Mouse (Mus musculus): ENCODE measurements around the gene Cdhr2.

Cdhr2 gene

DNA sequence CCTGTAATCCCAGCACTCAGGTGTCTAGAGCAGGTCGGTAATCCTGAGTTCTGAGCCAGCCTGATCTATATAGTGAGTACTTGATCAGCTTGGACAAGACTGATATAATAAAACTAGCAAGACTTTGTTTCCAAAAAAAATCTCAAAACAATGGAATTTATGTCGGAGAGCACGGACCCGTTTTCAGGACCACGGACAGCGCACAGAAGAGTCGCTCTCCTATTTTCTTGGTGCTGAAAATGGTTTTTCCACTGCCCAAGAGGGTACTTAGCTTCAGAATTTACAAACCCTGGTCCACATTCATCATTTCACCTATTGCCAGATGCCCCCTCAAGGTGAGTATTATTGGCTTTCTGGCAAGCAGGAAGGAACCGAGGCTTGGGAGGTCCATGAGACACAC is 49.4 kb downstream of the Cdhr2 start:
- peak; percentile 59 for DNase-seq (ENCODE audit: low read depth, low spot score)

- DNase-seq (ENCODE audit: low read depth, low spot score) = no peak
Observed at GRCm38 (mm10) chr13:54752656-54753055, 51.4 kb downstream of the Cdhr2 start.

DNA sequence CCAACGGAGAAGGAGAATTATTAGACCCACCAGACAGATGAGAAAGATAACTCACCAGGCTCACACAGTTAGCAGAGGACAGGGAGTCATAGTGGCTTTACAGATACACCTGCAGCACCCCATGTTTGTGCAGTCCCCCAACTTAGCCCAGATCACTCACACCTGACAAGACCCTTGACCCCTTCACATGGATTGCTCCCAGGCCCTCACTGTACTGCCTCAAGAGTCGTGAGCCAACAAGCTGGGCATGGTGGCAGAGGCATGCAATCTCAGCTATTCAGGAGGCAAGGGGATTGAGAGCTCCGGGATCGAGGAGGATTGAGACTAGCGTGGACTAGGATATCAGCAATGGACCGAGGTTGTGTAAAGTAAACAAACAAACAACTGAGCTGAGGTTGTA is 52.5 kb downstream of the Cdhr2 start:
- DNase-seq (ENCODE audit: low read depth, low spot score) = no peak

GRCm38 (mm10) chr13:54754169-54755080 is 53.2 kb downstream of the Cdhr2 start:
- no peak for DNase-seq (ENCODE audit: low read depth, low spot score)

GRCm38 (mm10) chr13:54755201-54755830 is 54.1 kb downstream of the Cdhr2 start:
- DNase-seq (ENCODE audit: low read depth, low spot score) = no peak

- DNase-seq (ENCODE audit: low read depth, low spot score) = no peak
Observed at GRCm38 (mm10) chr13:54756156-54756712, 55.0 kb downstream of the Cdhr2 start.

- DNase-seq (ENCODE audit: low read depth, low spot score) = no peak
Observed at GRCm38 (mm10) chr13:54757093-54757830, 56.0 kb downstream of the Cdhr2 start.

DNA sequence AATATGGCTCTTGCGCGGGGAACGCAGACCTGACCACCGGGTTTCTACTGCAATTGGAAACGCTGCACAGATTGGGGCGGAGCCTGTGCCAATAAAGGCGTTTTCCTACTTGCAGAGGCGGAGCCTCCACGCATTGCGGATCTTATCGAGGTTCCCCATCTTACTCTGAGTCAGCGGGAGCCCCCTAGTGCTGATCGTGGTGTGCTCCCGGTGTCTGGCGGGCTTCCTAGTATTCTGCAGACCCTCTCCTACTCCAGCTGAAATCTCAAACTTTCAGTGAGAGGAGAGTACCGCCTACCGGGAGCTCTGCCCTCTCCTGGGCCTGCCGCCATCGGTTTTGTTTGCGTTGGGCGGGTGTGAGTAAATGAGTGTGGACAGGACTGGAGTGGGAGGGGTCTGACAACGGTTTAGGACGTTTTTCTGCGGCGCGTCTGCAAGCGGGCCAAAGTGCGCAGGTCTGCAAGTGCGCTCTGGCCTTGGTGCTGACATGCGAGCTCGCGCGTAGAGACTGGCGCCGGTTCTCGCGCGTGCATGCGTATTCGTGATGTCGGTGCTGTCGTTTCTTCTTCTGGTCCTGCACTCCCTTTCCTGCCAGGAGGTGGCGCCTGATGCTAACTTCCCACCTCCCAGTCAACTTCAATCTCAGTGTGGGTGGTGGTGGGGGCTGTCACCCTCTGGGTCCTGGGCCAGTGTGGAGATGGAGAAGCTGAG is 56.9 kb downstream of the Cdhr2 start:
- DNase-seq (ENCODE audit: low read depth, low spot score) = peak; percentile 95

GRCm38 (mm10) chr13:54758756-54759470 is 57.7 kb downstream of the Cdhr2 start:
- no peak for DNase-seq (ENCODE audit: low read depth, low spot score)

GRCm38 (mm10) chr13:54759496-54759895 is 58.2 kb downstream of the Cdhr2 start:
- DNase-seq (ENCODE audit: low read depth, low spot score) = no peak

DNA sequence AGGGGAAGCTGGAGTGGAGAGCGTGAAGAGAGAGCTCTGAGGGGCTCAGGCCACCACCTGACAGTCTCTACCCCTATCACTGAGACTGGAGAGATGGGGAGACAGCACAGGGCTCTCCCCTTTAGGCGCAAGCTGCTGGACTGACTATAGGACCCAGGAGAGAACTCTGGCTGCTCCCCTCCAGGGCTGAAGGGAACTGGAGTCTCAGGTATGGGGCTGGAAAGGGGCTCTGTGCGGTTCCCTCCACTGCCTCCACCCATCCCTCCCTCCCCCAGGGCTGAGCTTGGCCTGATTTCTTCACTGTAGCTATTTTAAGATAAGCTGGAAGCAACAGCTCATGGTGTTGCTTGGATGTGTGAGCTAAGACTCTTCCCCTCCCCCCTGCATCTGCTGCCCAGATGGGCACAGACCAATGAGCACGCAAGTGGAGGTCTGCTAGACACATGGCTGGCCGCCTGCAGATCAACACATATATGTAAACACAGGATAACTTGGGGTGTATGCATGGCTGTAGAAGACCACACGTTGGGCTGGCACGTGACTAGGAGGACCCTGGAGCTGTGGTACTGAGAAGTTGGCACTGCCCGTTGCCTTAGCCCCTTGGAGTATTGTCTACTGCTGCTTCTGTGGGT is 59.0 kb downstream of the Cdhr2 start:
- peak; percentile 61 for DNase-seq (ENCODE audit: low read depth, low spot score)

- no peak for DNase-seq (ENCODE audit: low read depth, low spot score)
Observed at GRCm38 (mm10) chr13:54760906-54761305, 59.6 kb downstream of the Cdhr2 start.

DNA sequence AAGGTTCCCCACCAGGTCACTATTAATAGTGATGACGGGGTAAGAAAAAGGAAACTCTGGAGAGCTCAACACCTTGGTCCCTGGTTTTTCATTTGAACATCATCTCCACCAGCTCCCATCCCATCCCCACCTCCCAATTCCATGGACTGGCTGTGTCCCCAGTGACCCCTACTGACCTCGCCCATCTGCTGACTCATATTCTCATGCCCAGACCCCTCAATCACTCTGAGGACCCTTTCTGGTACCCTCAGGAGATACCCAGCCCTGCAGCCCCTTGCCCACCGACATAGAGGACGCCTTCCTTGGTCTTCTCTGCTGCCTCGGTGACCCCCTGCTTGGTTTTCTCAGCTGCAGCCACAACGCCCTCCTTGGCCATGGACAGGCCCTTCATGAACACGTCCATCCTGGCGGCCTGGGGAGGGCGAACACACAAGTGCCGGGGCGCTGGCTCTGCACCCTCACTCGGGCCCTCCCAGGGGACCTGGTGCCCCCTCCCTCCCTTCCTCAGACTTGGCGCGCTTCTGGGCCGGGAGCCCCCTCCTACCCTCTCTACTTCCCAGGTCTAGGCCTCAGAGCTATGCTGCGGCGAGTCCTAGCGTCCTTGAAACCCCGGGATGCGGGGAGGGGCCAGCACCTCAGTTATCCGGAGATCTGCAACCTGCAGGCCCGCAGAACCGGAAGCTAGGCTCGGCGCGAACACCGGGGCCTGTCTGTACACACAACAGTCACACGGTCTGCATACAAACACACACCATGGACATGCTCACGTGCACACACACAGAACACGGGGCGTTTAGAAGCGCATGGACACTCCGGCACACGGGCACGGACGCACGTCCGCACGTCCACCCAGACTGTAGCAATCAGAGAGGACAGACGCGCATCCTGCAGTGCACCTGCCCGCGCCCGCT is 64.3 kb downstream of the Cdhr2 start:
- DNase-seq (ENCODE audit: low read depth, low spot score) = no peak

DNA sequence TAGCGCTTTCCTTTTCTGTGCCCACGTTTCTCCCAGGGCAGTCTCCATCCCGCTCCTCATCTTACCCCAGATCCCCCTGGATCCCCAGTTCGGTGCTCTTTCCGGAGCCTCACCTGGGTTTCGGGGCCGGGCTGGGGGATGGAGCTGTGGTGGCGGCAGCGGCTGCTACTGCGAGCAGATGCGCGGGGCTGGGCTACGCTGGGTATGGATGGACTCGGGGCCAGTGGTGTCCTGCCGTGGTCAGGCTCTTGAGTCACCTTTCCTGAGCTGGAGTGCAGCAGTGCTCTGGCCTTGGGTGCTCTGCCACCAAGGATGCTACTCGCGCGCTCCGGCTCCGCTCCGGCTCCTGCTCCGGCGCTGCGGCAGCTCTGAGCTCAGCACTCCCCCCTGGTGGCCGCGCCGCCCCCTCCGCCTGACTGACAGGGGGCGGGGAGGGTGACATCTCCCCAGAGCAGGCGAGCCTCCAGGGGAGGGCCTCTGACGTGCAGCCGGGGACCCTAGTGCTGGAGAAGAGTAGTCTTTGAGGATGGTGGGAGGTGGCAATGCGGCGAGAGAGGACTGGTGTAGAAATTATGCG is 65.0 kb downstream of the Cdhr2 start, which contains the start of gene Sncb:
TSS of gene Sncb (minus strand) at position 404 of the 577 bp plus-strand sequence.
- no peak for DNase-seq (ENCODE audit: low read depth, low spot score)

DNA sequence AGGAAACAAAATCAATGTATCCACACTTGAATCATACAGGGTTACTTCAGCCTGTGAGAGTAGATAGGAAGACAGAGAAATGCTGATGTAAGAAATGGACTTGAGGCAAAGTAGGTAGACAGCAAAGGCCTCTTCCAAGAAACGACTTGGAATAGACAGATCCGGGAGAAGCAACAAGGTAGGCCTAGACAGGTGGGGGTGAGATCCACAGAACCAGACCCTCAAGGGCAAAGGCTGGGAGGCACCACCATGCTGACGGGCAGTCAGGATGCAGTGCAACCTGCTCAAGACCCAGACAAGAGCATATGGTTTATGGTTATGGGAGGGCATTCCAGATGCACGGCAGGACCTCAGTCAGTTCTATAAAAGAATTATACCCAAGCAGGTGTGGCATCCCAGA is 65.8 kb downstream of the Cdhr2 start:
- DNase-seq (ENCODE audit: low read depth, low spot score) = no peak

DNA sequence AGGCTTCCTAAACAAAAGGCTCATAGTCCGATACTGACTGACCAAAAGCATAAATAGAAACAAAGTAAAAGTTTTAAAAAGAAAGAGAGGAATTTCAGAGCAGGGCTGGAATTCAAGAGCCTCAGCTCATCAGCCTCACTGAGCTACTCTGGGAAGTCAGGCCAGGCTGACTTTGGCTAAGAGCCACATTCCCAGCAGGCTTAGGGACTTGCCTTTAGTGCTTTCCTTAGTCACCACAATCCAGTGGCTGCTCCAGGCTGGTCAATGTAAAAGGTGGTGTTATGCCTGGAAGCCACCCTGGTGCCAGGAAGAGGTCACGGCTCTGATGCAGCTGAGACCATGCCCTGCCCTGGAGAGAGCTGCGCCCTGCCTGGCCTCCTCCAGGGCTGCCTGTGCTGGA is 79.3 kb downstream of the Cdhr2 start:
- DNase-seq (ENCODE audit: low read depth, low spot score) = no peak

- DNase-seq (ENCODE audit: low read depth, low spot score) = no peak
Observed at GRCm38 (mm10) chr13:54781086-54781485, 79.8 kb downstream of the Cdhr2 start.

GRCm38 (mm10) chr13:54783235-54783634 is 82.0 kb downstream of the Cdhr2 start:
- no peak for DNase-seq (ENCODE audit: low read depth, low spot score)

- no peak for DNase-seq (ENCODE audit: low read depth, low spot score)
Observed at GRCm38 (mm10) chr13:54783698-54784097, 82.4 kb downstream of the Cdhr2 start, which contains the start of gene Eif4e1b. Eif4e1b (plus strand) TSS chr13:54783998.
